Mouse (Mus musculus) v-Abl transformed pro-B cells (cell line): ENCODE data around the gene Ldb1.

ENCODE experiments used
- in situ Hi-C, 2 experiments: fragments of 400-800 bp; cut with MboI; formaldehyde crosslinking; loops; one replicate each; pipeline ENCODE4 v1.15.1; 2025; ENCODE audit not compliant: unreplicated experiment in 2 of 2

Gene Ldb1

GRCm38 (mm10) chr19:46045696-46046311, 790 bp upstream of the Ldb1 start:
- in situ Hi-C loops: no loop called here

- in situ Hi-C loops: no loop called here
Observed at GRCm38 (mm10) chr19:46044271-46044992, 582 bp downstream of the Ldb1 start, which contains the start of gene Pprc1. TSS of gene Pprc1 (plus strand) at chr19:46044886.

- in situ Hi-C loops: no loop called here
Observed at GRCm38 (mm10) chr19:46043380-46043779, 1.6 kb downstream of the Ldb1 start.

- in situ Hi-C loops: no loop called here
Observed at GRCm38 (mm10) chr19:46042476-46043011, 2.5 kb downstream of the Ldb1 start.

GRCm38 (mm10) chr19:46041933-46042475, 3.0 kb downstream of the Ldb1 start:
- in situ Hi-C loops: no loop called here

- in situ Hi-C loops: no loop called here
Observed at GRCm38 (mm10) chr19:46041299-46041932, 3.6 kb downstream of the Ldb1 start.

DNA sequence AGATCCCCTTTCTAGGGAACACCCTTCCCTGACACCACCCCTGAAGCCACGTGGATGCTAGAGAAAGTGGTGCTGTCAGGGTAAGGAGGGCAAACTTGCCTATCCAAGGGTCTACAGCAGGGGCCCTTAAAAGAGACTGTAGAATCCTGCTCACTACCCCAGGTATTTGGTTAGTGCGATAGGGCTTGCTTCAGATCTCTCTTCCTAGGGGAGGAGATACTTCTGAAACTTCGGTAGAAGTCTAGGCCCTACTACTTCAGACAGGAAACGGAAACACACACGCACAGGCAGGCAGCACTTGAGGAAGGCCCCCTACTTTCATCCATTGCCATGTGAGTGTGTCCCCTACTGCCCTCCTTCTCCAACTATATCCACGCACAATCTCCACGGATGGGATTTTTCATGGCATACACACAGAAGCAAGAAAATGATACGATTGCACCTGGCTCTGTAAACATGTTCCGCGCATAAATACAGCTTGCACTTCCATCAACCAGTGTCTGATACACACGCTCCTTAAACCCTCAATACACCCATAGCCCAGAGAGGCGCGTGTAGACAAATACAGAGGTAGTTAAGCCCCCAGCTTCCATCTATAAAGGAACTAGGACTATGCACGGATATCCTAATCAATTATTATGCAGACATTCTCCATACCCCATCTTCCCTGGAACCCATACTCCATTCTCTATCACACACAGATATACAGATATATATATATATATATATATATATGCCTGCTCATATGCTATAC, 4.7 kb downstream of the Ldb1 start:
- in situ Hi-C loops: no loop called here

DNA sequence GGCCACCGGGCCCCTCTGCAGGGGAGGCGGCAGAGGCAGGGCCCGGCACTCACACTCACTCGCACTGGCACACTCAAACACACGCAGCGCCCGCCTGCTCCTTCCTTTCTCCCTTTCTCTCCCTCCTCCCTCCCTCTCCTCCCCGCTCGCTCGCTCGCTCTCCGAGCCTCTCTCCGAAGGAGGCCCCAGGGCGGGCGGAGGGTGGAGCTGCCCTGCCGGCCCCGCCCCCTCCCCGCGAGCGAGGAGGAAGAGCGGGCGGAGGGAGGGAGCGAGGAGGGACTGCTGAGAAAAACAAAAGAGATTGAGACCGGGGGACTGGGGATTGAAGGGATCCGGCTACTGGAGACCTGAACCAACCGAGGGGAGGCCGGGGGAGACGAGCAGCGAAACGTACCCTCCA, 5.5 kb downstream of the Ldb1 start:
- in situ Hi-C loops: no loop called here

- in situ Hi-C loops: no loop called here
Observed at GRCm38 (mm10) chr19:46038851-46039260, 6.2 kb downstream of the Ldb1 start.

GRCm38 (mm10) chr19:46037925-46038850, 6.8 kb downstream of the Ldb1 start:
- in situ Hi-C loops: no loop called here

DNA sequence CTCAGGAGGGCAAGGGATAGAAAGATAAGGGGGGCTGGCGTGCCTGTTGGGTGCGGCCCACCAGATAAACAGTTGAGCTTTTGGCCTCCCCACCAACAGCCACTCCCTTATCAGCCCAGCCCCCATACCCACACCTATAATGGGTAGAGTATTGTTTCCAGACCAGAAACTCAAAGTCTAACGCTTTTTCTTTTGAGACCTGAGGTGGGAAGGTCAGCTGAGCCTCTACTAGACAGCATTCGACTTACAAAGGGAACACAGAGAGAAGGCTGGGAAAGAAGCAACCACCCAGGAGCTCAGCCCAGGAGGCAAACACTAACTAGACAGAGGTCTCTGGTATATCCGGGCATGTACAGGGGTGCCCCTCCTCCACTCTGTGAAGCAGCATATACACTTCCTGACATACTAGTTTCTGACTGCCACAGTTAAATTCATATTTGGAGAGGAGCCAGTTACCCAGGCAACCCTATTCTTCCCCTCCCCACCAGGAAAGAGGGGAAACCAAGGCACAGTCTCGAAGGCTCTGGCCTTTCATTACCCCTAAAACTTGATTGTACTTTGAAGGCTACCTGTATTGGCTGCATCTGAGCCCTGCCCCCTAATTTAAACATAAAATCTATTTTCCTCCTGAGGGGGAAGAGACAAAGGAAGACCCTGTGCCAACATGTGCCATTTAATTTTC, 7.6 kb downstream of the Ldb1 start:
- in situ Hi-C loops: no loop called here

DNA sequence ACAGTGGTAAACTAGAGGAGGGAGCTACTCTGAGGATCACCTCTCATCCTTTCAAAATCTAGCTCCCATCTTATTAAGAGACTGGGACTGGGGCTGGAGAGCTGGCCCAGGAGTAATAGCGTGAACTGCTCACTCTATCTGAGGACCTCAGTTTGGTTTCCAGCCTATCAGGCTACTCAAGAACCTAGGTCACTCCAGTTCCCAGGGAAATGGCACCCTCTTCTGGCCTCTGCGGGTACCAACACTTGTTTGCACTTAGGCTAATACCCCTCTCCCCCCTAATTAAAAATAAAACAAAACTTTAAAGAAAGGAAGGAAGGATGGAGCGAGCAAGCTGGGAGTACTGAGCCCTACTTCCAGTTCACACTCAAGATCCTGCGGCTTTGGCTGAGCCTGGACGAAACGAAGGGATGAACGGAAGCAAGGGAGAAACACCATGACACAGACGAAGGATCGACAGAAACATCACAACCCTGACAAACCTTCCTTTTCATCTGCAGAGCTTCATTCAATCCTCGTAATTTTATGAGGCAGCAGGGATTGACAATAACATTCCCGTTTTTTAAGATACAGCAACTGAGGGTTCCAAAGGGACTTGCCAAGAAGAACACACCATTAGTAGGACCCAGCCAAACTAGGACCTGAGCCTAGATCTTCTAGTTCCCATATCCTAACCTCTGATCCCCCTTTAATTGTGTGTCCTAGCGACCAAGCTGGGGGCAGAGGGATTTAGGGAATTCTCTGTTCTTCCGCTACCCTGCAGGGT, 8.4 kb downstream of the Ldb1 start:
- in situ Hi-C loops: no loop called here

GRCm38 (mm10) chr19:46035971-46036370, 9.0 kb downstream of the Ldb1 start:
- in situ Hi-C loops: no loop called here

GRCm38 (mm10) chr19:46033911-46034310, 11.1 kb downstream of the Ldb1 start:
- in situ Hi-C loops: no loop called here

DNA sequence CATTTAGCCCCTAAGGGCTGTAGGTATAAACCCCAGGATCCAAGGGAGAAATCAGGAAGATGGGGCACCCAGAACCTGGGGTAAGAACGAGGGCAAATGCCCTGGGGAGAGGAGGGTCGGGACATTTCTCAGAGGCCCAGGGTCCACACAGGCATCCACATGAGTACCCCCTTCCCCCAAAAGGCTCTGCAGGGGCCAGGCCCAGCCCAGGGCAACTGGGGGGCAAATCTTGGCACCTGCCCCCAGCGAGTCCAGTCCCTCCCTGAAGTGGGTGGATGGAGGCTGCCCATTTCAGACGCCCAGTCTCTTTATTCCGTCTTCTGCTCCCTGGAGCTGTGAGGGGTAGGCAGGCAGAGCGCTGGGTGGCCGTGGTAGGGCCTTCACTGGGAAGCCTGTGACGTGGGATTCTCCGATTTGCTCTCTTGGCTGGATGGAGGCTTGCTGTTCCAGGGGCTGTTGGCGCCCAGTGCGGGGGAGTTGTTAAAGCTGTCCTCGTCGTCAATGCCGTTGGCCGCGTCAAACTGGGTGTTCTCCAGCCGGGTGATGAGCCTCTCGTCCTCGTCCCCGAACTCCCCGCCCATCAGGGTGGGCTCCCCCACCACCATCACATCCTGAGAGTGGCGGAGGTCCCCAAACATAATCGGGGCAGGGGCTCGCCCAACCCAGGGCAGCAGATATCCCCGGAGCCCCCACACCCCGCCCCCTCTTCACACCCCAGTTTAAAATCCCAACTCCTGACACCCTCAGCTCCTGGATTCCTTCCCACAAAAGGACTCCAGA, 12.1 kb downstream of the Ldb1 start:
- in situ Hi-C loops: no loop called here

DNA sequence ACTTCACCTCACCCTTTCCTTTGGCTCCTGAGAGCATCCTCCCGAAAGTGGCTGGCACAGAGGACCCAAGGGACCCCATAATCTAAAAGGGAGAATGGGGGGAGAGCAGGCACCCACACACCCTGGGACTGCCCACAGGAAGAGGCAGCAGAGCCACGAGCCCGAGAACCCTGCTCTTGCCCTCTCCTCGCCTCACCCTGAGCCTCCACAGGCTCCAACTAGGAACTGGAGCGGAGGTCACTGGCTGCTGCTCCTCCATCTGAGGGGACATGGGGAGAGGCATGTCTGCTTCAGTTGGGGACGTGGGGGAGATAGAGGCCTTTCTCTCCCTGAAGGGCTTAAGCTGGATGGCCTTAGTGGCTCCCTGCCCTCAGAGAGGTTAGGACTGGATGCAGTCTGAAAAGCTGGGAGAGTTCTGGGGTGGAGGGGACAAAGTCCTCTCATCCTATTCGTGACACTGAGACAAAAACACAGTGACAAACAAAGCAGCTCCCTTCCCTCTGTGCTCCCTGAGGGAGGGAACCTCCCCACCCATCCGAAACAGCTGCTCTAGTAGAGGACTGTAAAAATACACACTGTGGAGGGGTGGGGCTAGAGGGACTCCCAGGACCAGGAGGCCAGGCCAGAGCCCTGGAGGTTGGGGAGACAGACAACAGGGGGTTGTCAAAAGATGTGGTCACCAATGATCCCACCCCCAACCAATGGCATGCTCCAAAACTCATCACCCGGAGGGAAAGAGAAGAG, 13.2 kb downstream of the Ldb1 start:
- in situ Hi-C loops: no loop called here
